Mouse (Mus musculus) heart, postnatal 36 days (tissue): Measurements from ENCODE around the gene A730049H05Rik. TPM values are rescaled to one million over a fixed set of nuclear protein-coding genes. Genes with fewer than 3 reads are reported as not detected.

Experiments
- DNase-seq, 2 experiments: peaks; one replicate each; pipeline ENCODE4 v3.0.0; 2021 to 2022
- intact Hi-C: fragments of 180-260 bp; cut with DNase I; formaldehyde crosslinking; loops from one replicate; pipeline ENCODE4 v1.15.1; 2025
- total RNA-seq, 2 experiments: library from RNA; stranded (reverse); gene quantifications; 2 replicates each; pipeline ENCODE4 v1.2.3; 2021

The A730049H05Rik gene
- total RNA-seq, 2 experiments from 2014 or later: 0.14 to 0.27 TPM

- intact Hi-C loops: no loop called here
- no peak for DNase-seq
Observed at GRCm38 (mm10) chr6:92823991-92824390, 7.7 kb downstream of the A730049H05Rik start.

GRCm38 (mm10) chr6:92826561-92826960, 10.3 kb downstream of the A730049H05Rik start:
- intact Hi-C loops: no loop called here
- DNase-seq: no peak

GRCm38 (mm10) chr6:92827360-92827759, 11.1 kb downstream of the A730049H05Rik start:
- no peak for DNase-seq
- intact Hi-C loops: no loop called here

- no peak for DNase-seq
- intact Hi-C loops: no loop called here
Observed at GRCm38 (mm10) chr6:92829148-92829547, 12.9 kb downstream of the A730049H05Rik start.

- no peak for DNase-seq
- intact Hi-C loops: no loop called here
Observed at GRCm38 (mm10) chr6:92831106-92831505, 14.8 kb downstream of the A730049H05Rik start.

GRCm38 (mm10) chr6:92842000-92842399, 25.7 kb downstream of the A730049H05Rik start:
- intact Hi-C loops: no loop called here
- no peak for DNase-seq

- intact Hi-C loops: no loop called here
- no peak for DNase-seq
Observed at GRCm38 (mm10) chr6:92843474-92843873, 27.2 kb downstream of the A730049H05Rik start.

GRCm38 (mm10) chr6:92845898-92846297, 29.6 kb downstream of the A730049H05Rik start:
- DNase-seq: no peak
- intact Hi-C loops: no loop called here

GRCm38 (mm10) chr6:92846614-92847013, 30.3 kb downstream of the A730049H05Rik start:
- DNase-seq: no peak
- intact Hi-C loops: no loop called here

GRCm38 (mm10) chr6:92849208-92849607, 32.9 kb downstream of the A730049H05Rik start:
- no peak for DNase-seq
- intact Hi-C loops: no loop called here

- DNase-seq: peak; percentile 77 to 79
- intact Hi-C loops: loop anchor here (2.0 kb wide), 1 partner anchor 19 kb away; the partner anchor contains the start of gene Gm15737
Observed at GRCm38 (mm10) chr6:92850250-92850649, 34.0 kb downstream of the A730049H05Rik start.

- intact Hi-C loops: no loop called here
Observed at GRCm38 (mm10) chr6:92854873-92855272, 38.6 kb downstream of the A730049H05Rik start.

GRCm38 (mm10) chr6:92857761-92858160, 41.5 kb downstream of the A730049H05Rik start:
- intact Hi-C loops: no loop called here
- no peak for DNase-seq

More at GRCm38 (mm10) chr6:92854873-92855272, 38.6 kb downstream of the A730049H05Rik start:
- DNase-seq: no peak

GRCm38 (mm10) chr6:92858721-92859510, 42.6 kb downstream of the A730049H05Rik start:
- DNase-seq: no peak
- intact Hi-C loops: no loop called here

GRCm38 (mm10) chr6:92860285-92860912, 44.1 kb downstream of the A730049H05Rik start:
- DNase-seq: no peak
- intact Hi-C loops: no loop called here

GRCm38 (mm10) chr6:92862599-92862998, 46.3 kb downstream of the A730049H05Rik start:
- intact Hi-C loops: no loop called here
- DNase-seq: no peak

GRCm38 (mm10) chr6:92869089-92869581, 52.9 kb downstream of the A730049H05Rik start, which contains the start of gene Gm15737:
Gene Gm15737 (plus strand): TSS chr6:92869357.
- DNase-seq: peak in 1 of 2 experiments; percentile 60
- intact Hi-C loops: loop anchor here (2.0 to 5.0 kb wide), 2 partner anchors 18 to 57 kb away; no protein-coding TSS in a partner anchor

GRCm38 (mm10) chr6:92869582-92870219, 53.4 kb downstream of the A730049H05Rik start:
- DNase-seq: peak in 1 of 2 experiments; percentile 75
- intact Hi-C loops: loop anchor here (2.0 to 5.0 kb wide), 3 partner anchors 19 to 57 kb away; no protein-coding TSS in a partner anchor

GRCm38 (mm10) chr6:92871813-92872212, 55.5 kb downstream of the A730049H05Rik start:
- intact Hi-C loops: loop anchor here (5.0 kb wide), 1 partner anchor 35 kb away; no protein-coding TSS in a partner anchor
- no peak for DNase-seq

GRCm38 (mm10) chr6:92872766-92873165, 56.5 kb downstream of the A730049H05Rik start:
- intact Hi-C loops: loop anchor here (5.0 kb wide), 1 partner anchor 35 kb away; no protein-coding TSS in a partner anchor
- no peak for DNase-seq

GRCm38 (mm10) chr6:92874854-92875253, 58.6 kb downstream of the A730049H05Rik start:
- peak in 1 of 2 experiments; percentile 44 for DNase-seq
- intact Hi-C loops: loop anchor here (5.0 kb wide), 6 partner anchors 32 to 667 kb away; no protein-coding TSS in a partner anchor
